Comparison of ENCODE assay signal across 16 mouse cellular contexts in genomic region chr19:47624940-47625711, GRCm38 (mm10). TPM values are rescaled to one million over a fixed set of nuclear protein-coding genes. Genes with fewer than 3 reads are reported as not detected.
A peak's percentile ranks its signal among the peaks of the same experiment; 100 is the strongest.
DNase-seq lines count a peak whose midpoint lies in the region; ATAC-seq and TF ChIP-seq lines count a peak whose summit lies in the region.
"Had no signal": no experiment of that assay in that cellular context is flagged by ENCODE, and none has a peak within 500 bp of the region (broad histone marks: within the 10 kb centered on the region; RNA-seq: fewer than 3 reads in every experiment).

No protein-coding gene starts in this region.

- WGBS in hindbrain, embryonic 14.5 days = 21% methylated on average over 10 of the region's 10 CpGs

- no peak for DNase-seq in left cerebral cortex, adult 2 months (ENCODE audit: extremely low spot score in 1 of 2, low spot score in 2 of 2)
- DNase-seq in left cerebral cortex, postnatal 10 days (ENCODE audit: extremely low spot score in 1 of 2, low spot score in 2 of 2) = no peak
- peak; percentile 72 for DNase-seq in brain, adult 2 months (ENCODE audit: low read depth, low spot score)
- DNase-seq in hindbrain, embryonic 14.5 days (ENCODE audit: low spot score) = peak; percentile 32
- DNase-seq in telencephalon, adult 2 months (ENCODE audit: low read depth, low spot score) = peak; percentile 51
- DNase-seq in retina, embryonic 14.5 days (ENCODE audit: low spot score) = no peak
- DNase-seq: adrenal gland, postnatal 14 days; gastrocnemius, adult 2 months; heart, postnatal 36 days; kidney, adult 8-10 months; liver, embryonic 13.5 days; lung, postnatal 14 days; right cerebral cortex, adult 18-20 months had no signal

- no peaks in the 10 kb centered on the region for H3K27me3 ChIP-seq in hindbrain, embryonic 14.5 days (ENCODE audit: control insufficient read depth, insufficient read depth, low read length)
- H3K27me3 ChIP-seq: liver, embryonic 13.5 days had no signal

- no peak overlapping the region for H3K4me3 ChIP-seq in left cerebral cortex, adult 2 months
- H3K4me3 ChIP-seq in hindbrain, embryonic 14.5 days (replicated peaks; ENCODE audit: low read length) = no peak overlapping the region
- H3K4me3 ChIP-seq: gastrocnemius, adult 2 months; heart, embryonic 10.5 days; liver, embryonic 13.5 days; myocyte had no signal

- no peaks in the 10 kb centered on the region for H3K9me3 ChIP-seq in hindbrain, embryonic 14.5 days (ENCODE audit: control insufficient read depth, low read length)
- H3K9me3 ChIP-seq: heart, embryonic 10.5 days; liver, embryonic 13.5 days had no signal

- no peak for ATAC-seq in hindbrain, embryonic 14.5 days (ENCODE audit: low FRiP score)
- no peak for ATAC-seq in CD4-positive, CD25-positive, alpha-beta regulatory T cell, adult 4 months

- peak overlapping the region; percentile 47 for H3K27ac ChIP-seq in left cerebral cortex, adult 2 months
- peak overlapping the region; percentile 65 for H3K27ac ChIP-seq in hindbrain, embryonic 14.5 days
- H3K27ac ChIP-seq: gastrocnemius, adult 2 months; heart, embryonic 10.5 days; liver, embryonic 13.5 days had no signal

- H3K4me2 ChIP-seq in hindbrain, embryonic 14.5 days (replicated peaks) = peak overlapping the region; percentile 24; the same call in 1 of the 2 replicates
- H3K4me2 ChIP-seq: liver, embryonic 13.5 days had no signal

- H3K36me3 ChIP-seq in hindbrain, embryonic 14.5 days (replicated peaks; ENCODE audit: control insufficient read depth, insufficient read depth) = peaks cover 33% of the 10 kb centered on the region

- intact Hi-C loops in left cerebral cortex, adult 2 months (cut with DNase I) = loop anchor here (10.0 kb wide), 1 partner anchor 270 kb away; no protein-coding TSS in a partner anchor
- intact Hi-C loops in left cerebral cortex, postnatal 10 days (cut with DNase I) = loop anchor here (10.0 kb wide), 1 partner anchor 120 kb away; no protein-coding TSS in a partner anchor

- TF ChIP-seq CTCF in left cerebral cortex, adult 2 months (IDR thresholded peaks at IDR 0.05) = no peak

- H3K4me1 ChIP-seq in hindbrain, embryonic 14.5 days (replicated peaks; ENCODE audit: control insufficient read depth, insufficient read depth, low read length) = peaks cover 8% of the 10 kb centered on the region; the same call in 1 of the 2 replicates
- H3K4me1 ChIP-seq: heart, embryonic 10.5 days; liver, embryonic 13.5 days had no signal

- peak overlapping the region; percentile 31; the same call in 1 of the 2 replicates for H3K9ac ChIP-seq in hindbrain, embryonic 14.5 days
- H3K9ac ChIP-seq: liver, embryonic 13.5 days had no signal

RNA-seq across cellular contexts. Expression of gene Slk, which starts 45.6 kb away (rescaled TPM):
- total RNA-seq in left cerebral cortex, adult 2 months (2021) = 10 to 100 TPM; 51.3 to 55.7 TPM
- total RNA-seq in left cerebral cortex, postnatal 10 days (2021) = 10 to 100 TPM; 35.3 to 36.1 TPM
- 9.7 and 10.6 TPM in 2 replicates for polyA plus RNA-seq in hindbrain, embryonic 14.5 days (2014; fragmentation: Nextera tagmentation; extraction: Ambion mirVana)
- polyA plus RNA-seq in CD4-positive, CD25-positive, alpha-beta regulatory T cell, adult 4 months (2017; shearing (Covaris generic)) = 10 to 100 TPM; 16.1 to 17.8 TPM

Comparison
In these comparisons a context has a peak if more than half of its experiments do, and no peak if none do; other contexts are left out.
1. DNase-seq: peak in brain, adult 2 months (single experiment), hindbrain, embryonic 14.5 days (single experiment) and telencephalon, adult 2 months (single experiment); none in left cerebral cortex, adult 2 months (0 of 2), left cerebral cortex, postnatal 10 days (0 of 2) and retina, embryonic 14.5 days (single experiment).